Mouse (Mus musculus) skeletal muscle tissue, adult 2 months (tissue): ENCODE measurements at regions not wholly inside any gene's neighbourhood (a gene's known extent, or its start where the extent isn't known, plus 50 kb on each side); places are given as distances from the start of the nearest gene placed in this dataset.
A peak's percentile ranks its signal among the peaks of the same experiment; 100 is the strongest.

Experiments
- DNase-seq: peaks from one replicate; pipeline ENCODE4 v3.0.0-alpha.2; 2012; ENCODE audit warnings: low read depth, low spot score

DNA sequence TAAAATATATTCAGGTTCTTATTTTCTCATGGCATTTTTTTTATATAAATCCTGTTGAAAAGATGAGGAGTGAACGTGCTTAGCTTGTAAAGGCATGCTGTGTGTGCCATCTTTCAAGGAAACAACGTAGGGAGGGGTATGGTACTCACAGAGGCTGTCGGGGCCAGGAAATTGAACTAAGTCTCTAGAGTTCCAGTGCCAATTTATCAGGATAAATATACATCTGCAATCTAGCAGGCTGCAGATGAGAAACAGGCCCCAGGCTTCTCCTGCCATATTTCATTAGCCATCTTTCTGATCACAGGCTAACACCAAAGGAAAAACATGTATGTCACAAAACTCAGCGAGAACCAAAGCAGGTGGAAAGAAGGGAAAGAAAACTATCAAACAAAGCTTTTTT lies 954.8 kb upstream of the Flrt2 start:
- no peak for DNase-seq

DNA sequence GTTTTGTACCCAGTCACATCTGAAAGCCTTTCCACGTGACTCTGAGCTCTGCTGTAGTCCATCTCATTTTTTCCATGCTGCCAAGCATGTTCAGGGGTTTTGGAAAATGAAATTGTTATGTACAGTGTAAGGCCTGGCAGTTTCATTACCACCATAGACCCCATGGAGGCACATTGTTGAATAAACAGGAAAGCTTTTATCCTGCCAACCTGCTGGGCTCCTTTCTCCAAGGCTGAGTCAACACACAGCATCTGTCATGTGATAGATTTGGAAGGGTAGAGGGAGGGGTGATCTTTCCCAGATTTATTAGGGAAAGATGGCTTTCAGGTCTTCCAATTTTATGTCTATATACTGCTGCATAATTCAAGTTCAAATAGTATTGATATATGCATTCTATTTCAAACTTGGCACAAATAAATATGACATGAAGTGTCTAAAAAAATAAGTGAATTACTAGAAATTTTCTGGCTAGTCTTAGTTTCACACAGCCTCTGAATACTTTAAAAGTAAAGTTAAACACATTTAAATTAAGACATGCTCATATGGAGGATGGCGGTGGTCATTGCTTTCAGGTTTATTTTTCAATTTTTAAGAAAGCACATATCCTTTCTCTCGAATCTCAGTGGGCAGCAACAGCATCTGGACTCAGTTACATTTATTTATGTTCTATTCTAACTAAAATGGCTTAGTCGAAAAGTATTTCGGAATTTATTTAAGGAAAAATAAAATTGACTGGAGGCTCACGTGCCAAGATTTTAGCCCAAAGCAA lies 942.1 kb upstream of the Flrt2 start:
- no peak for DNase-seq

DNA sequence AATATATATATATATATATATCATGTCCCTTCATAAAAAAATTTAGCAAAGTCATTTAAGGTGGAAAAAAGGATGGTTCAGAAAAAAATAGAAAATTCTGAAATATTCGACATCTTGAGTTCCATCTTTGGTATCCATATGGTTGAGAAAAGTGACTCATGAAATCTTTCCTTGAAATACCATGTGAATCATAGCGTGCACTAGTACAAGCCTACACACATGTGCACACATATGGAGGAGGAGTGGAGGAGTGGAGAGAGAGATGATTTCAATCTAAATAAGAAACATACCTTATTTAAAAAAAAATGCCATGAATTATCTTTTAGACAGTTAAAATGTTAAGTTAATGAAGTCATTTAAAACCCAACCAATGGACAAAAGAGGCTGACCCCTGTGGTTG lies 936.3 kb upstream of the Flrt2 start:
- DNase-seq: no peak

DNA sequence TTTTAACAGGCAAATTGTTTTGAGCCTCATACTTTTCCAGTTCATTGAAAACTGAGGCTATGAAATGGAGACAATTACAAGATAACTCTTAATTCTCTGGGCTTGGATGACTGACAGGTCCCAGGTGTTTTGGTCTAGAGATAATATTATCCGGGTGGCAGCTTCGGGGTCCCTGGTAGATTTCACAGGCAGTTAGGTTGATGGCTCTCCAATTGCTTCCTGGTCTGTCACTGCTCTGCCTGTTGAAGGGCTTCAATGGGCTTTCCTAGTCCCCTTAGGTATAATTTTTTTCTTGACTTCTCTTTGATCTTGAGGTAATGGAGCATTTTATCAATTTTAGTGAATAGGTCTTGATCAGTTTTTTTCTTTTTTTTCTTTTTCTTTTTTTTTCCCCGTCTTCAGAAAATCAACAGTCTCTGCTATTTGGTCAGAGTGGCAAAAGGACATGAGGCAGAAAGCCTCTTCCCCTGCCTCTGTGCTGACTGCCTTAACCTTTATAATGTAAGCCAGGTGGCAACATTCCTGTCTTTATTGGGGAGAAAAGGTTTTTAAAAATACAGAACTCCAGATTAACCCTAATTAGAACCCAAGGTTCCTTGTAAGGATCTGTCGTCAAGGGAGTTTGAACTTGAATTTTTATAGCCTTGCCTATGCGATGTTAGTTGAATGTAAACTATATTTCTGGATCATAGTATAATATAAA lies 896.0 kb upstream of the Flrt2 start:
- no peak for DNase-seq

DNA sequence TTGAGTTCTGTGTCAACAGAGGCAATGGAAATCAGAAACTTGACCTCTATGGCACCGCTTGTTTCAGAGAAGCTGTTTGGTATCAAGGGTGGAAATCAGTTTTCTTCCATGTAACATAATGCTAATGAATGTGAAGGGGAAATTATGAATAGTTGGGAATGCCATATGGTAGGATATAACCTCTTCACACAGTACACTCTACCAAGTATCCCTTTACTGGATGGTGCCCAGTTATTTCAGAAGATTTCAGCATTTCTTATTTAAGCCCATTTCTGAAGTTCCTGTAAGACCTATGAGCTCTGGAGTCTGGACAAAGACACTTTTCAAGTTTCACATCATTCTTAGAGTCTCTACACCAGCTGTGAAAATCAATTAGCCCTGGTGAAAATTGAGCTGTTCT lies 887.3 kb upstream of the Flrt2 start:
- no peak for DNase-seq

DNA sequence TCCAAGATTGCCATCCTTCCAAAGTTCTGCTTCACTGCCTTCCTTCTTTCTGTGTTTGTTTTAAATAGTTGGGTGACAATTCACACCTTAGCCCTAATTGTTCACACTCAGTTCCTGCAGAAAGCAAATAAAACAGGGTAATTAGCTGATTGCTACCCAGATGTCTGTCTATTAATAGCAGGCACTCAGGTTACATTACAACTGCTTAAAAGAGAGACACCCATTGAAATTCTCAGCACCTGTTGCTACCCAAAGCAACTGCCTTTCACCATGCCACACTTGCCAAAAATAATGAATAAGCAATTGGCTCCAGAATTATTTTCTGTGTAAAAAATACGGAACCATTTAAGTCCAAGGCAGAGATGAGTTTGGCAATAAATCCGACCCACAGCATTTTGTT lies 860.6 kb upstream of the Flrt2 start:
- no peak for DNase-seq

DNA sequence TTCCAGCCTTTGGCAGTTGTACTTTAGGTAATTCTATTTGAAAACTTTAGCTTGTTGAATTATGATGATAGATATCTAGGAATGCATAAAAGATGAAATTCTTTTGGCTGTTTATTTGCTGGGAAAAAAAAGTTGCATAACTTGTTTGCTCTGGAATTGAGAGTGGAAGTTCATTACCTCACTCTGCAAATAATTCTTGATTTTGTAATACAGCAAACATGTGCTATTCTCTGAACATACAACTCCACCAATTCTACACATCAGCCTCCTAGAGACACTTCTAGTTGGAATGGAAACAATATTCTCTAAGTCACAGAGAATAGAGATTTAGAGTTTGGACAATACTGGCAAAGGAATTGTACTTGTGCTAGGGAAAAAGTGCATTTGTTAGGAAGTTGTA lies 829.3 kb upstream of the Flrt2 start:
- DNase-seq: peak; percentile 1

DNA sequence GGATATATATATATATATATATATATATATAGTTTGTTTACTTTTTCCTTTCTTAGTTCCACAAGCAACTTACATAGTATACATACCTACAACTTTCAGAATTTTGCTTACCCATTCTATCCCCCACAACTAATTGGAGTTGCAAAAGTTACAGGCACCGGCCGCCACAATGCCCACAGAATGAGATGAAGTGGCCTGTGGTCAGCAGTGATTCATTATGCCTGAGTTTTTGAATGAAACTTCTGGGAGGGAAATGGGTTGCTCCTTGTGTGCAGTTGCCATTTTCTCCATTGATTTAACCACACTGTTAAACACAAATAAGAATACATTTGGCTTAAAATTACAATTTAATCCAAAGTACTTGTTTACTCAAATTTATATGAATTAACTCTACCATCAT lies 781.2 kb upstream of the Flrt2 start:
- DNase-seq: no peak

DNA sequence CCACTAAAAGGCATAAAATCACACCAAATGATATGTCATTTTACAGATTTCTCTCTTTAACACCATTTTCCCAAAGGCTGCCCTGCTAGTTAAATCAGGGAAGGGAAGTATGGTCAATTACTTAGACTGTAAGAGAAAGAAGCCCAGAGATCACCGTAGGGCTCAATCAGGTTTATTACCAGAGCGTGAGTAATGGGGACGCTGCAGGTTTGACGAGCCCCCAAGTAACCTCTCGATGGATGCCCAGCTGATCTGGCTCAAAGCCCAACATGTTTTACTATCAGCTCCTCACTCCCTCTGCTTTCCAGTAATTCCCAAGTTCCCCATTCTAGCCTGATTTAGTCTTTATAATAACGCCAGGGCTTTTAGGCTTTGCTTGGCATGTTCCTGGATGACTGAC lies 749.0 kb upstream of the Flrt2 start:
- no peak for DNase-seq
